Mouse (Mus musculus): ENCODE data around the gene Rpl18. TPM values are rescaled to one million over a fixed set of nuclear protein-coding genes. Genes with fewer than 3 reads are reported as not detected.

Gene Rpl18
- polyA plus RNA-seq, 1 experiment, result 1,118 TPM

- peak within 1 kb of the TSS; percentile 96 for H3K4me3 ChIP-seq (ENCODE audit: insufficient read depth, low read length)
- peaks cover 3% of the 10 kb centered on the region; the same call in 1 of the 2 replicates for H3K4me1 ChIP-seq (ENCODE audit: control insufficient read depth, insufficient read depth, low read length)
- peak within 1 kb of the TSS; percentile 84 for H3K27ac ChIP-seq (ENCODE audit: insufficient read depth, low read length)
- no peak for TF ChIP-seq CTCF (IDR thresholded peaks at IDR 0.05; ENCODE audit: borderline replicate concordance, insufficient read depth, low read length)
- TF ChIP-seq POLR2A (IDR thresholded peaks at IDR 0.05; ENCODE audit: low read depth, low read length), result peak; percentile 99
These were observed 2.7 kb downstream of the Rpl18 start, which contains the start of gene Sphk2 for GRCm38 (mm10) chr7:45717918-45718297. Gene Sphk2, minus strand, starts transcription at chr7:45718002.

- H3K4me3 ChIP-seq (ENCODE audit: insufficient read depth, low read length), result peak overlapping the region; percentile 90
- H3K27ac ChIP-seq (ENCODE audit: insufficient read depth, low read length), result peak overlapping the region; percentile 53
- H3K4me1 ChIP-seq (ENCODE audit: control insufficient read depth, insufficient read depth, low read length), result peaks cover 3% of the 10 kb centered on the region; the same call in 1 of the 2 replicates
- no peak for TF ChIP-seq CTCF (IDR thresholded peaks at IDR 0.05; ENCODE audit: borderline replicate concordance, insufficient read depth, low read length)
- no peak for TF ChIP-seq POLR2A (IDR thresholded peaks at IDR 0.05; ENCODE audit: low read depth, low read length)
These were observed 3.1 kb downstream of the Rpl18 start for GRCm38 (mm10) chr7:45718331-45718730.

- Histone ChIP-seq H3K4me3 (ENCODE audit: insufficient read depth, low read length) (peak overlapping the region; percentile 90), H3K27ac (ENCODE audit: insufficient read depth, low read length) (no peak overlapping the region)
- TF ChIP-seq CTCF (IDR thresholded peaks at IDR 0.05; ENCODE audit: borderline replicate concordance, insufficient read depth, low read length) (no peak), POLR2A (IDR thresholded peaks at IDR 0.05; ENCODE audit: low read depth, low read length) (no peak)
These were observed 3.9 kb downstream of the Rpl18 start for GRCm38 (mm10) chr7:45719180-45719579.

DNA sequence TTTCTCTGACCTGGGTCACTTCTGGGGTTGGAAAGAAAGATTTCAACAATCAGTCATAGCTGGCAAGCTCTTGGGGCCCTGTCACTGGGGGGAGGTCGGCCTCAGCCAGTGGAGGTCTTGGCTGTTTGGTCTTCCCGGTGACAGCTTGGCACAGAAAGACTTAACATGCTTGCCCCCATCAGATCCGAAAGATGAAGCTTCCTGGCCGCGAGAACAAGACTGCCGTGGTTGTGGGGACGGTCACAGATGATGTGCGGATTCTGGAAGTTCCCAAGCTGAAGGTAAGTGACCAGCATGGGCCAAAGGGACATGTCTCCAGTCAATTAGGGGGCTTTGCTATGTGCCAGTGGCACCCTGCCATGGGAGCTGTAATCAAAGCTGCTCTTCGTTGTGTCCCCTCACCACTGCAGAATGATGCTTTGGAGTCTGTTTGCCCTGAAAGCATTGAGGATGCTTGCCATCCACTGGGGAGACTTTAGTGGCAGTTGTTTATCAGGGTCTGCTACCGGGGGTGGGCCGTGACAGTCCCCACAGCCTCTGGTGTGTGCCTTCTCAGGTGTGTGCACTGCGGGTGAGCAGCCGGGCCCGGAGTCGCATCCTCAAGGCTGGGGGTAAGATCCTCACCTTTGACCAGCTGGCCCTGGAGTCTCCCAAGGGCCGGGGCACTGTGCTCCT is 4.6 kb downstream of the Rpl18 start:
- H3K4me1 ChIP-seq (ENCODE audit: control insufficient read depth, insufficient read depth, low read length), result 0 out of 2 replicates have a peak, but pooled peaks cover 3% of the 10 kb centered on the region
- no peak overlapping the region for H3K27ac ChIP-seq (ENCODE audit: insufficient read depth, low read length)
- TF ChIP-seq POLR2A (IDR thresholded peaks at IDR 0.05; ENCODE audit: low read depth, low read length) (no peak), CTCF (IDR thresholded peaks at IDR 0.05; ENCODE audit: borderline replicate concordance, insufficient read depth, low read length) (no peak)
- peak overlapping the region; percentile 90 for H3K4me3 ChIP-seq (ENCODE audit: insufficient read depth, low read length)

More at GRCm38 (mm10) chr7:45719180-45719579, 3.9 kb downstream of the Rpl18 start:
- H3K4me1 ChIP-seq (ENCODE audit: control insufficient read depth, insufficient read depth, low read length), result peaks cover 3% of the 10 kb centered on the region; the same call in 1 of the 2 replicates

- Histone ChIP-seq H3K4me3 (ENCODE audit: insufficient read depth, low read length) (0 out of 2 replicates have a peak within 1 kb of the TSS, but pooled peaks have one; percentile 90), H3K4me1 (ENCODE audit: control insufficient read depth, insufficient read depth, low read length) (0 out of 2 replicates have a peak, but pooled peaks cover 3% of the 10 kb centered on the region), H3K27ac (ENCODE audit: insufficient read depth, low read length) (no peak within 1 kb of the TSS)
- TF ChIP-seq CTCF (IDR thresholded peaks at IDR 0.05; ENCODE audit: borderline replicate concordance, insufficient read depth, low read length), result no peak
- TF ChIP-seq POLR2A (IDR thresholded peaks at IDR 0.05; ENCODE audit: low read depth, low read length), result no peak
These were observed 5.4 kb downstream of the Rpl18 start, which contains the start of gene Fam83e for GRCm38 (mm10) chr7:45720413-45721233. Gene Fam83e, plus strand, starts transcription at chr7:45721212.

- Histone ChIP-seq H3K27ac (ENCODE audit: insufficient read depth, low read length) (no peak overlapping the region), H3K4me1 (ENCODE audit: control insufficient read depth, insufficient read depth, low read length) (no peaks in the 10 kb centered on the region), H3K4me3 (ENCODE audit: insufficient read depth, low read length) (no peak overlapping the region)
- TF ChIP-seq CTCF (IDR thresholded peaks at IDR 0.05; ENCODE audit: borderline replicate concordance, insufficient read depth, low read length) (no peak), POLR2A (IDR thresholded peaks at IDR 0.05; ENCODE audit: low read depth, low read length) (no peak)
These were observed 5.9 kb downstream of the Rpl18 start for GRCm38 (mm10) chr7:45721234-45721571.

- H3K27ac ChIP-seq (ENCODE audit: insufficient read depth, low read length), result no peak overlapping the region
These were observed 6.5 kb downstream of the Rpl18 start for GRCm38 (mm10) chr7:45721642-45722347.

GRCm38 (mm10) chr7:45722348-45722713 is 7.1 kb downstream of the Rpl18 start:
- Histone ChIP-seq H3K27ac (ENCODE audit: insufficient read depth, low read length) (no peak overlapping the region), H3K4me1 (ENCODE audit: control insufficient read depth, insufficient read depth, low read length) (no peaks in the 10 kb centered on the region), H3K4me3 (ENCODE audit: insufficient read depth, low read length) (no peak overlapping the region)
- TF ChIP-seq POLR2A (IDR thresholded peaks at IDR 0.05; ENCODE audit: low read depth, low read length) (no peak), CTCF (IDR thresholded peaks at IDR 0.05; ENCODE audit: borderline replicate concordance, insufficient read depth, low read length) (no peak)

More at GRCm38 (mm10) chr7:45721642-45722347, 6.5 kb downstream of the Rpl18 start:
- Histone ChIP-seq H3K4me1 (ENCODE audit: control insufficient read depth, insufficient read depth, low read length) (no peaks in the 10 kb centered on the region), H3K4me3 (ENCODE audit: insufficient read depth, low read length) (no peak overlapping the region)
- TF ChIP-seq CTCF (IDR thresholded peaks at IDR 0.05; ENCODE audit: borderline replicate concordance, insufficient read depth, low read length) (no peak), POLR2A (IDR thresholded peaks at IDR 0.05; ENCODE audit: low read depth, low read length) (peak; percentile 23; the same call in 1 of the 2 replicates)

DNA sequence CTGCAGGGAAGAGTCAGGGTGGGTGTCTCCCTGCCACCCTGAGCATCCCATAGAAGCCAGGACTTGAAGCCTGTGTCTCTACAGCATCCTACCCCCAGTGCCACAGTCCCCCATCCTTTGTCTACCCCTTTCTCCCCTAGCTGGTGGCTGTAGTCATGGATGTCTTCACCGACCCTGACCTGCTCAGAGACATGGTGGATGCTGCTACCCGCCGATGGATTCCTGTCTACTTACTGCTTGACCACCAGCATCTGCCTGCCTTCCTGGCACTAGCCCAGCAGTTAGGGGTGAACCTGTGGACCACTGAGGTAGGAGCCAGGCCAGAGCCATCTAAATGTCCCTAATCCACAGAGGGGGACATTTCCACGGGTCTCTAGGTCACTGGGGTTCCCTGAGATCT is 8.0 kb downstream of the Rpl18 start:
- no peaks in the 10 kb centered on the region for H3K4me1 ChIP-seq (ENCODE audit: control insufficient read depth, insufficient read depth, low read length)
- TF ChIP-seq POLR2A (IDR thresholded peaks at IDR 0.05; ENCODE audit: low read depth, low read length) (no peak), CTCF (IDR thresholded peaks at IDR 0.05; ENCODE audit: borderline replicate concordance, insufficient read depth, low read length) (no peak)

More for the DNA sequence above, 8.0 kb downstream of the Rpl18 start:
- Histone ChIP-seq H3K4me3 (ENCODE audit: insufficient read depth, low read length) (no peak overlapping the region), H3K27ac (ENCODE audit: insufficient read depth, low read length) (no peak overlapping the region)

Measured in embryonic fibroblast, embryonic 13.5 days (primary cell).